Mouse (Mus musculus) 3134 (cell line): Measurements from ENCODE around the gene U2af1.
"Not testable (repeated sequence)": the region's sequence is repeated elsewhere in the genome, so short reads cannot be mapped to it uniquely, and the experiment has no call there.

Experiments
- DNase-seq: peaks from one replicate; pipeline ENCODE4 v3.0.0-alpha.2; 2011; ENCODE audit warnings: low spot score; ENCODE audit not compliant: insufficient read length; ENCODE audit errors: extremely low read depth

U2af1 gene

DNA sequence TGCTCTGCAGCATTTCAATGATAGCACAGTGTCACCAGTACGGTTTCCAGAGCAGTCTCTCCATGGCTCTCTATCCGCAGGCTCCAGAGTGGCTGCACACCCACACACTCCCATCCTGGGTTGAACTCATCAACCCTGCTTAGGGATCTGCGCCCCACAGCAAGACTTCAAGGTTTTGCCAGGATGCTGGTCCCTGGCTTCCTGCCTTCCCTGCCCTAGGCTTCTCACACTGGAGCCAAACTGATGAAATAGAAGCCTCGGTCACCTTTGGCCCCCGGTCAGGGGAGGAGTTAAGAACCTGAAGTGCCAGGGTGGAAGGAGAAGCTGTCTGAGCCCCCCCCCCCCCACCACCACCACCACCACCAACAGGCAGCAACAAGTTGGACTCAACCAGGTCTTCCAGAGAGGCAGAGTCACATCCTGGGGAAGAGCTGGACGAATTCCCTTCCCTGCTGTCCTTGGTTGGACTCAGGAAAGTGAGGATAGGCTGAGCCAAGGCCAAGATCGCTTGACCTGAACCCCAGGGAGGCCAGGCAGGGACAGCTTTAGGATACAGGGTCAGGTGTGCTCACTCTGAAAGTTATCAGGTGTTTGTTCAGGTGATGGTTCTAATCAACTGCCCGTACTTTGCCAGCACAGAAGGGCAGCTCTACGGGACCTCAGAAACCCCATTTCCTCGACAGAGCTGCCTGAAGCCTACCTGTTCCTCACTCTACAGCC lies 27.5 kb downstream of the U2af1 start:
- no peak for DNase-seq

DNA sequence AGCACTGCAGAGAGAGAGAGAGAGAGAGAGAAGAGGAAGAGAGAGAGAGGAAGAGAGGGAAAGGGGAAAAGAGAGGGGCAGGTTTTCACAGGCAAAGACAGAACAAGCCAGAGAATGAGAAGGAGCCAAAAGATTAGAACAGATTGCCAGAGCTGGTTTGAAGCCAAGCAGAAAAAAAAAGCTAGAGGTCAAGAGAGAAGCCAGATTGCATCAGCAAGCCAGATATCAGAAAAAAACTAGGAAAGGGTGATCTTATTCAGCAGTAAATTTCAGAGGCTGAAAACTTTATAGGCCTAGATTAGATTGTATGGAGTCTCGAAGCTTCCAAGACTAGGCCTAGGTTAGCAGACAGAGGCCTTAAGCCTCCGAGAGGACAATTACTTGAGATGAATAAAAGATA lies 30.7 kb downstream of the U2af1 start:
- DNase-seq = no peak

DNA sequence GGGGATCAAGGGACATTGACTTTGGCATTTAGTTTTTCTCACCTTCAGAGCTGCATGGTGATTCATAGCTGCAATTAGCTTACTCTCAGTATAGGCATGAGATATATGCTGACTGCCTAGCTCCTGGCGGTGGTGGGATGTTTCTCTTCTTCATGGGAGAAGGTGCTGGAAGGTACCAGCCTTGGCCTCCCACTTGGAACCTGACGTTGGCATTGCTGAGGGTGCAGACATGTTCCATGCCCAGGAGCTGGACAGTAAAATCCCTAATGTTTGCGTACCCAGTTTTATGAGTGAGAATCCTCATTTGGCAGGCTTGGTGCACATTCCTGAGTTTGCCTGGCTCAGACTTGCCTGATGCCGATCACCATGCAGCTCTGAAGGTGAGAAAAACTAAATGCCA lies 35.6 kb downstream of the U2af1 start:
- DNase-seq = no peak

DNA sequence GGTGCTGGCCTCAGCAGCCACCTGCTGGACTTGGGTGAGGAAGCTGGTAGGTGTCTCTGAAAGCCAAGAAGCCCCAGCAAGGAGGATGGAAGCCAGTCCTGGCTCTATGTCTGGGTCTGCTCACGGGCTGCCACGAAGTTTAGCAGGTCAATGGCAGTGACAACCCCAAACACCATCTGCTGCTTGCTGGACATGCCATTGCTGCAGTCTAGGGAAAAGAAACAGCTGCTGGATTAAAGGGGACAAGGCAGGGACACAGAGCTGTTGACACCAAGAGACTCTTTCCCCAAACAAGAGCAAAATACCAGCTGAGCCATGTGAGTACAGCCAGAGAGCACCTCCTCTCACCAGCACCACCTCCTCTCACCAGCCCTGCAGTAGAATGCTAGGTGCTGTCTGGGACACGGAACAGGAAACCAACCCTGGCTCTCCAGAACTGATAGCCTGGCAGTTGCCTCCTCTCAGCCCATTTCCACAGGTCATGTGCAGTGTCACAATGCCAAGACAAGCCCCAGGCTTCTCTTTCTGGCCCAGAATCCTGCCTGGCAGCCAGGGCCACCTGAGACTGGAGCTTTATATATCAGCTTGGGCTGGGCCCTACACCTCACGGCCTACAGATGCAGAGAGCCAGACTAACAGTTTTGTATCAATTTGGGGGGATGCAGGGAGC lies 45.5 kb downstream of the U2af1 start:
- DNase-seq = no peak

DNA sequence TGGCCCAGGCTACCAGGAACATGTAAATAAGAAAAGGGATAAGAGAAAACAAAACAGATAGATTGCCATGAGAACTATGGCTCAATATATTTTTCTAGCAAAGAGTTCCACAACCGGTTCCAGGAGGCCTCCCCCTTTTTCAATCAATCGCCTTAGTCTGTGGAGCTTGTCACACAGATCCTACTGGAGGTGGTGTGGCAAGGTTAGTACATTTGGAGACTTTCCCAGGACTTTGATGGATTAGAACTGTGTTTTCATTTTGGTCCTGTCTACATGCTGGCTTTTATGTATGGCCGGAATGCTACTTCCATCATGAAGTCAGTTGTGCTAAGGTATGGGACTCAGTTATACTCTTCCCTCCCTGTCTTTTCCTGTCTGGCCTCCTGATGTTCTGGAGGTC lies 48.8 kb downstream of the U2af1 start:
- DNase-seq = no peak

DNA sequence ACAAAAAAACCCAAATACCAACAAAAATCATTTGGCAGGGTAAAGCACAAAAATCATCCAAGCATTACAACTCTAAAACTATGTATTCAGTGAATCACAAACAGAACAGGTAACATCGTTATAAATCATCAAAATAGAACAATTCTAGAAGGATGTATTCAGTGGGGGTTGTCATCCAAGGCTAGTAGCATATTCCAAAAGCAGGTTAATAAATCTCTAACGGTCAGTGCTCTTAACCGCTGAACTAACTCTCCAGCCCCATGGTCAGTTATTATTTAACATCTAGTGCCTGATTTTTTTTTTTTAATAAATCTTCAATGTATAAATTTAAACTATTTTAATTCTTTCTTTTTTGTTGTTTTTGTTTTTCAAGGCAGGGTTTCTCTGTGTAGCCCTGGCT lies 49.5 kb downstream of the U2af1 start:
- DNase-seq = not testable (repeated sequence)

DNA sequence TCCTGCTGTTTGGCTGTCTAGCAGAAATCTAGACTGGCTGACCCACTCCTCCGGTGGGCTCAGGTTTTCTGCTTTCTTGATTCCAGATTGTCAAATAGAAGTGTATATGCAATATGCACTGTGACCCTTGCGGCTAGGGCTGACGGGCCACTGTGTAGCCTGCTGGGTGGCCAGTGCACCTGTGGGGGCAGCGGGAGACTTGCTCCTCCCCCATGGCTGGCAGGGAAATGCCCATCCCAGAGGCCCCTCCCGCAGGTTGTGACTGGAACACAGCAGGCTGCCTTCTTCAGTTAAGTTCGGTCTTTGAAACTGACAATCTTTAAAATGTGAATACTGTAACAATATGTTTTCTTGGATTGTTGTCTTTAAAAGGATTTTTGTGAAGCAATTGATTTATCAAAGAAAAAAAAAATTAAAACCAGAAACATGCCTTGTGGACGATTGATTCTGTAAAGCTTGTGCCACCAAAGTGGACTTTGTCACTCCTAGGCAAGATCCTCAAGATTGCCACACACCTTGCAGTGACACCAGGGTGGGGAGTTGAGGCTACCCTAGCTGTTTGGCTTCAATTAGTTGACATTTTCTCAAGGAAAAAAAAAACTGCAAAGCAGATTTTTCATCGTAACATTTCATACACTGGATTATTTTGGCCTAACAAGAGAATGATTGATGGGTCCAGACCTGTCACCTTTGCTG lies 51.3 kb downstream of the U2af1 start:
- DNase-seq = no peak

DNA sequence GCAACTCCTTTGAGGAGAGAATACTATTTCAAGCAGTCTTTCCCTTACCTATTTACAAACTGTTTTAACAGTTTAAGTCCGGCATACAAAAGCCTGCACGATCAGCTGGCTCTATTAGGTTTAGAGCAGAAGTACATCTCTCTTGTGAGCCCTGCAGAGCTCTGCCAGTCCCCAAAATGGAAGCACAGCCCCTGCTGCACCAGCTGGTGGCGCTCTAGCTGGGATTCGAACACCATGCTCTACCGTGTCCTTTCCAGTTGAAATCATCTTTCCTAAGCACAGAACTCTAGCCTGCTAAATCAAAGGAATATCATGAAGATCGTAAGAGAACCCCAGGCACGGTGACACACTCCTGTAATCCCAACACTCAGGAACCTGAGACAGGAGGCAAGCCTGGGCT lies 52.3 kb downstream of the U2af1 start:
- DNase-seq = no peak

DNA sequence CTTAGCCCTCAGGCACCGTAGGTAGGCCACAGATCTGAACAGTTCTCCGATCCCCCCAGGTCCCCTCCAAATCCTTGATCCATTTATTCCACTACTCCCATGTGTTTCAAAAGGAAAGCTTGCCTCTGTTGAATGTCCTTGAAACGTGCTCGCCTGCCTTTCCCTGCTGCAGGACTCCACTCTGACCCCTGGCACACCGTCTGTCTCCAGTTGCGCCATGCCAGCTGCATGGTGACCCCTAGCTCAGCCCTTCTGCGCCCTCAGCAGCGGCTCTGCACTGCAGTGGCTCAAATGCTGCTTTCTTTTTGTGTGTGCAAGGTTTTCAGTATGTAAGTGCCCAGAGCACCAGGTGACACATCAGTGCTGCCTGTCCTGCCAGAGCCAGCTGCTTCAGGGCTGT lies 60.1 kb downstream of the U2af1 start:
- no peak for DNase-seq

DNA sequence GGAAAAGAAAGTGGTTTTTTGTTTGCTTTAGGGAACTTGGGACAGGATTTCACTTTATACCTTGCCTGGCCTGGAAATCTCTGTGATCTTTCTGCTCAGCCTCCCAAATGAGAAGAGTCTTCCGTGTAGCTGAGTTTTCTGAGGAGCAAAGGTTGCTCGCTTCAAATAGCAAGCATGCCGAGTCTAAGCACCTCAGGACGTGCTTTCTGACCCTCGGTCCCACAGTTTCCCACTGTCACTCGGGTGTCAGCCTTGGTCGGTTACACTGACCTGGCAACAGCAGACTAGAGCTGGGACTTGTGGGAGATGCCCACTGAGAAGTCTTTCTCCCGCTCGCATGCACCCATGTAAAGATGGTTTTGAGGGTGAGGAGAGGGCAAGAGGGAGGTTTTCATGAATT lies 60.7 kb downstream of the U2af1 start:
- DNase-seq = no peak
